Mouse (Mus musculus) embryo, embryonic 11 days (tissue): ENCODE results near the gene Kcnj9.

Experiments used
- DNase-seq: peaks from one replicate; pipeline ENCODE4 v3.0.0-alpha.2; 2015

Gene Kcnj9

GRCm38 (mm10) chr1:172311921-172312767, 17.0 kb downstream of the Kcnj9 start:
- DNase-seq, result peak; percentile 92

- DNase-seq, result peak; percentile 53
Measured at GRCm38 (mm10) chr1:172311248-172311906, 17.7 kb downstream of the Kcnj9 start.

- peak; percentile 96 for DNase-seq
Measured at GRCm38 (mm10) chr1:172309699-172310398, 19.3 kb downstream of the Kcnj9 start.

- no peak for DNase-seq
Measured at GRCm38 (mm10) chr1:172308409-172308808, 20.7 kb downstream of the Kcnj9 start.

- no peak for DNase-seq
Measured at GRCm38 (mm10) chr1:172307936-172308335, 21.2 kb downstream of the Kcnj9 start.

- DNase-seq, result no peak
Measured at GRCm38 (mm10) chr1:172306885-172307284, 22.2 kb downstream of the Kcnj9 start.

GRCm38 (mm10) chr1:172306196-172306595, 22.9 kb downstream of the Kcnj9 start:
- no peak for DNase-seq

- DNase-seq, result no peak
Measured at GRCm38 (mm10) chr1:172305635-172306034, 23.5 kb downstream of the Kcnj9 start.

GRCm38 (mm10) chr1:172305153-172305552, 24.0 kb downstream of the Kcnj9 start:
- no peak for DNase-seq

- no peak for DNase-seq
Measured at GRCm38 (mm10) chr1:172304443-172304842, 24.7 kb downstream of the Kcnj9 start.

GRCm38 (mm10) chr1:172302851-172303250, 26.3 kb downstream of the Kcnj9 start:
- peak; percentile 66 for DNase-seq

- DNase-seq, result no peak
Measured at GRCm38 (mm10) chr1:172302311-172302710, 26.8 kb downstream of the Kcnj9 start.

GRCm38 (mm10) chr1:172301180-172301579, 27.9 kb downstream of the Kcnj9 start:
- peak; percentile 45 for DNase-seq

- no peak for DNase-seq
Measured at GRCm38 (mm10) chr1:172300247-172300646, 28.9 kb downstream of the Kcnj9 start.

GRCm38 (mm10) chr1:172299528-172299927, 29.6 kb downstream of the Kcnj9 start:
- no peak for DNase-seq

GRCm38 (mm10) chr1:172297611-172298537, 31.2 kb downstream of the Kcnj9 start, which contains the start of gene Atp1a2:
Gene Atp1a2 (minus strand): TSS chr1:172298064.
- peak; percentile 73 for DNase-seq

GRCm38 (mm10) chr1:172296816-172297510, 32.2 kb downstream of the Kcnj9 start:
- no peak for DNase-seq

- no peak for DNase-seq
Measured at GRCm38 (mm10) chr1:172295751-172296197, 33.3 kb downstream of the Kcnj9 start.

- no peak for DNase-seq
Measured at GRCm38 (mm10) chr1:172293449-172293848, 35.7 kb downstream of the Kcnj9 start.

GRCm38 (mm10) chr1:172292880-172293279, 36.2 kb downstream of the Kcnj9 start:
- DNase-seq, result no peak

GRCm38 (mm10) chr1:172289617-172289946, 39.5 kb downstream of the Kcnj9 start:
- no peak for DNase-seq
